Mouse (Mus musculus) activated CD4-positive, CD25-positive, alpha-beta regulatory T cell, adult 4 months (primary cell): ENCODE results near the gene Gm10334. TPM values are rescaled to one million over a fixed set of nuclear protein-coding genes. Genes with fewer than 3 reads are reported as not detected.
"Not testable (repeated sequence)": the region's sequence is repeated elsewhere in the genome, so short reads cannot be mapped to it uniquely, and the experiment has no call there.

Source experiments
- ATAC-seq: one replicate; pipeline ENCODE4 v1.8.0; 2017
- polyA plus RNA-seq, 2 experiments: library from polyadenylated mRNA; unstranded; fragments of 100-300 nt; shearing (Covaris generic); gene quantifications; one replicate each; pipeline ENCODE4 v1.2.1; 2017

Gm10334 gene
- polyA plus RNA-seq, result not detected

GRCm38 (mm10) chr6:41446045-41446444 lies at the start of gene Gm10334:
Gene Gm10334, minus strand, starts transcription at chr6:41446145.
- ATAC-seq, result not testable (repeated sequence)

GRCm38 (mm10) chr6:41458632-41459031 lies 12.7 kb upstream of the Gm10334 start, which contains the start of gene Prss1:
Gene Prss1, plus strand, starts transcription at chr6:41458932.
- not testable (repeated sequence) for ATAC-seq

- not testable (repeated sequence) for ATAC-seq
Measured at GRCm38 (mm10) chr6:41442261-41442660, 3.7 kb downstream of the Gm10334 start.

Other genes starting within 250 kb of the Gm10334 start
- gene Try4, start 143.9 kb downstream of the Gm10334 start, polyA plus RNA-seq, result not detected
- 1 to 10 TPM in 1 of 2 experiments, not detected in 1; 1.5 TPM for gene Try5, start 129.3 kb downstream of the Gm10334 start, polyA plus RNA-seq
- not detected for gene Try10, start 92.0 kb downstream of the Gm10334 start, polyA plus RNA-seq
- not detected for gene Prss3, start 68.5 kb downstream of the Gm10334 start, polyA plus RNA-seq
- gene Gm5771, start 53.8 kb downstream of the Gm10334 start, polyA plus RNA-seq, result not detected
- gene Prss1, start 12.8 kb upstream of the Gm10334 start, polyA plus RNA-seq, result not detected
- gene Prss2, start 75.6 kb upstream of the Gm10334 start, polyA plus RNA-seq, result 1 to 10 TPM; 1.9 to 3.1 TPM
- 10 to 100 TPM in 1 of 2 experiments, 1 to 10 TPM in 1; 7.8 to 10.6 TPM for gene Ephb6, start 159.3 kb upstream of the Gm10334 start, polyA plus RNA-seq
- under 1 TPM; 0.20 to 0.24 TPM for gene Trpv6, start 190.3 kb upstream of the Gm10334 start, polyA plus RNA-seq
- under 1 TPM in 1 of 2 experiments, not detected in 1; 0.12 TPM for gene Trpv5, start 234.6 kb upstream of the Gm10334 start, polyA plus RNA-seq
- gene Llcfc1, start 238.3 kb upstream of the Gm10334 start, polyA plus RNA-seq, result not detected